ENCODE assay signal across 16 mouse cellular contexts in the genomic region with DNA sequence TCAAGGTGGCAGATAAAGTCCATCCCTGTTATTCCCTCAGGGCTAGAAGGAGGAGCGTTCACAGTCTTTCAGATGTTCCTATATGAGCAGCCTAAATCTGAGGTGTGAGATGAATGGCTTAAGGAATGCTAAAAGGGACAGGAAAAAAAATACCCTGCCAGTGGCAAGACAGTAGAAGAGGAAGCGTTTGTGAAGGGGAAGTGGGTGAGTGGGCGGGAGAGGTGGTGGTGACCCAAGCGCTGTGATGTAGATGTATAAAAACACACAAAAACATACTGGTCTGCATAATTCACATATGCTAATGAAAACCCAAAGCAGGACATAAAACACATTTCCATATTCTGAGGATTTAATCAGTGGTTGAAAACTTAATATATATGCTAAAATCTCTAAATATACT.
A peak's percentile ranks its signal among the peaks of the same experiment; 100 is the strongest.
DNase-seq lines count a peak whose midpoint lies in the region; ATAC-seq lines count a peak whose summit lies in the region.
"Had no signal": no experiment of that assay in that cellular context is flagged by ENCODE, and none has a peak within 500 bp of the region (broad histone marks: within the 10 kb centered on the region; RNA-seq: fewer than 3 reads in every experiment).

No protein-coding gene starts in this region.

- peaks cover 6% of the 10 kb centered on the region for H3K9me3 ChIP-seq in megakaryocyte, embryonic 14.5 days
- no peaks in the 10 kb centered on the region for H3K9me3 ChIP-seq in intestine, embryonic 15.5 days
- H3K9me3 ChIP-seq: midbrain, embryonic 15.5 days had no signal

- 80% methylated on average over 4 of the region's 4 CpGs for WGBS in intestine, embryonic 15.5 days

- peaks cover 3% of the 10 kb centered on the region for H3K36me3 ChIP-seq in megakaryocyte, embryonic 14.5 days (replicated peaks; ENCODE audit: low read length)
- H3K36me3 ChIP-seq in intestine, embryonic 15.5 days: no peaks in the 10 kb centered on the region
- H3K36me3 ChIP-seq: midbrain, embryonic 15.5 days had no signal

- ATAC-seq in intestine, embryonic 15.5 days: no peak
- ATAC-seq: intestine, embryonic 16.5 days; midbrain, embryonic 15.5 days had no signal

- peak; percentile 28 for DNase-seq in layer of hippocampus, adult 9-11 months
- no peak for DNase-seq in layer of hippocampus, adult 8-10 months (ENCODE audit: low spot score in 2 of 2)
- peak; percentile 7 for DNase-seq in CD4-positive helper T cell, adult 2 months (ENCODE audit: low read depth, low spot score)
- DNase-seq in embryo, embryonic 10 days (ENCODE audit: low spot score): no peak
- DNase-seq: adrenal gland, adult 2 months; cerebellum, adult 9-10 months; heart, postnatal 36 days; kidney, postnatal 36 days; lung, embryonic 14.5 days had no signal

- H3K4me1 ChIP-seq in brown adipose tissue, adult 24 weeks (ENCODE audit: control insufficient read depth, insufficient read depth, insufficient read length, low read length): peaks cover 4% of the 10 kb centered on the region; the same call in 1 of the 2 replicates
- peaks cover 31% of the 10 kb centered on the region for H3K4me1 ChIP-seq in megakaryocyte, embryonic 14.5 days
- H3K4me1 ChIP-seq in intestine, embryonic 15.5 days (replicated peaks): no peaks in the 10 kb centered on the region

- H3K4me3 ChIP-seq in brown adipose tissue, adult 24 weeks (ENCODE audit: insufficient read depth, low read depth, low read length): no peak overlapping the region
- peak overlapping the region; percentile 17 for H3K4me3 ChIP-seq in megakaryocyte, embryonic 14.5 days (replicated peaks)
- H3K4me3 ChIP-seq in intestine, embryonic 15.5 days (replicated peaks): no peak overlapping the region
- H3K4me3 ChIP-seq: heart, adult 2 months; left cerebral cortex, adult 2 months; midbrain, embryonic 15.5 days had no signal

- no peaks in the 10 kb centered on the region for H3K27me3 ChIP-seq in megakaryocyte, embryonic 14.5 days (replicated peaks)
- no peaks in the 10 kb centered on the region for H3K27me3 ChIP-seq in intestine, embryonic 15.5 days (replicated peaks)
- H3K27me3 ChIP-seq: midbrain, embryonic 15.5 days had no signal

- H3K4me2 ChIP-seq in intestine, embryonic 15.5 days (replicated peaks): no peak overlapping the region
- H3K4me2 ChIP-seq: lung, embryonic 14.5 days; midbrain, embryonic 15.5 days had no signal

- H3K27ac ChIP-seq in brown adipose tissue, adult 24 weeks (replicated peaks; ENCODE audit: low read depth, low read length): 0 out of 2 replicates have a peak overlapping the region, but pooled peaks have one; percentile 63
- H3K27ac ChIP-seq in intestine, embryonic 15.5 days: no peak overlapping the region
- H3K27ac ChIP-seq: heart, adult 2 months; left cerebral cortex, adult 2 months; midbrain, embryonic 15.5 days had no signal

- no peak overlapping the region for H3K9ac ChIP-seq in intestine, embryonic 15.5 days
- H3K9ac ChIP-seq: lung, embryonic 14.5 days; midbrain, embryonic 15.5 days had no signal

Comparison
In these comparisons a context has a peak if more than half of its experiments do, and no peak if none do; other contexts are left out.
1. DNase-seq: peak in layer of hippocampus, adult 9-11 months (single experiment) and CD4-positive helper T cell, adult 2 months (single experiment); none in layer of hippocampus, adult 8-10 months (0 of 2) and embryo, embryonic 10 days (single experiment).